Mouse (Mus musculus) hematopoietic multipotent progenitor cell, adult 10-12 weeks (in vitro differentiated cells): Measurements from ENCODE around the gene Akirin1. TPM values are rescaled to one million over a fixed set of nuclear protein-coding genes. Genes with fewer than 3 reads are reported as not detected.

ENCODE experiments used
- polyA plus RNA-seq: library from polyadenylated mRNA; stranded (reverse); fragments of >175 nt; gene quantifications from 2 replicates; pipeline ENCODE4 v1.2.3, GENCODE M21; 2012; ENCODE audit warnings: low replicate concordance

Gene Akirin1
- polyA plus RNA-seq = 199 and 570 TPM in 2 replicates

DNA sequence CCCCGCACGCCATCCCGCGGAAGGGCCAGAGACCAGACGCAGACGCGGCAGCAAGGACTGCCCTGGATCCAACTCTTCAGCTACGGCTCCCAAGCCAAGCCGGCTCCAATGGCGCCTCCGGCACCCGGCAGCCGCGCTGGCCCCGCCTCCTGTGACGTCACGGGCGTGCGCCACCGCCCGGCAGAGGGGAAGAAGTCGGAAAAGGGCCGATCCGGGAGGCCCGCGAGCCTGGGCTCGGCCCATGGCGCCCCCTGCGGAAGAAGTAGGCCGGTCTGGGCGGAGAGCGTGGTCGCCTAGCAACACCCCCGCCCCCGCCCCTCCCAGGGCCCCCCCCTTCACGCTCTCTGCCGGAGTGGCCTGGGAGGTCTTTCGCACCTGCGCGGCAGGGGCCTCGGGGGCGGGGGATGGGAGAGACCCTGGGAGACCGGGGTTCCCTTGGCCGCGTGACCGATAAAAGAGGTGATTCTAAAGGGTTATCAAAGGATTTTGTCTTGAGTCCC, at the start of gene Akirin1:
Gene Akirin1 (minus strand): TSS at position 194 of the 500 bp plus-strand sequence.

DNA sequence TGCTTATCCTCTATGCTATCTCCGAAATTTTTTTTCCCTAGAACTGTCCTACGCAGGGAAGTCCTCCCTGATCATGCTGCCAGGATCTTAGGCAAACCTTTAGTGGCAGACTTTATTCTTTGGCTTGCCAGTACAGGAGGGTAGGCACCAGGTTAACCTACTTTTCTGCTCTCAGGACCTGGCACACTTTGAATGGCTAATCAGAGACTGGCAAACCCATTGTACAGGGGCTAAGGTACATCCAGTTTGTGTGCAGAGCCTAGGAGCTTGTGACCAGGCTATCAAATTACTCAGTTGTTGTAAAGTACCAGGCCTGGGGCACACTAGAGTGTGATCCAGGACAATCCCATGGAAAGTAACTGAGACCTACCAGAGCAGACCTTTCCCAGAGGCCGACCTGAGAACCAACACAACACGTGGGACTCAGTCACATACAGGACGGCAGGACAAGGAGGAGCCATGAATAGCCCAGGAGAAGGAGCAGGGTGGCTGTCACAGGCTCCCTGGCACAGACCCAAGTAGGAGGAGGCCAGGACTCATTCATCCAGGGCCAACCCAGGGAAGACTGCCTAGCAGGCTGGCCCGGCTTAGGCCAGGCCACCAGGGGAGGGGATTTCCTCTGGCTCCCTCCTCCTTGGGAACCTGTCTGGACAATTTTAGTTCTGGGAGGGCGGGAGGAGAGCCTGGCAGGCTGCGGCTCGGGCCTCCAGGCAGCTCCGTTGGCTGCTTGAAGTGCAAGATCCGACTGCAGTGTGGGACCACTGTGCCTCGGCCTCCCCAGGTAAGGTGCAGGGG, 37.2 kb upstream of the Akirin1 start, which contains the start of gene Rhbdl2:
Gene Rhbdl2 (plus strand): TSS at position 684 of the 795 bp plus-strand sequence.

GRCm38 (mm10) chr4:123717574-123718433, 32.3 kb downstream of the Akirin1 start, which contains the start of gene Ndufs5:
Ndufs5 (minus strand) TSS chr4:123718202.

Other genes starting within 250 kb of the Akirin1 start
- 241 and 250 TPM in 2 replicates for gene Macf1, start 66.0 kb downstream of the Akirin1 start, polyA plus RNA-seq
- 29.4 and 51.7 TPM in 2 replicates for gene Ndufs5, start 32.1 kb downstream of the Akirin1 start, polyA plus RNA-seq
- 0.19 TPM in 1 of 2 replicates, not detected in the other for gene Rhbdl2, start 37.5 kb upstream of the Akirin1 start, polyA plus RNA-seq
- gene 4933427I04Rik, start 109.3 kb upstream of the Akirin1 start, polyA plus RNA-seq = not detected in 2 replicates
- 2.0 and 22.0 TPM in 2 replicates for gene Mycbp, start 154.5 kb upstream of the Akirin1 start, polyA plus RNA-seq
- gene Rragc, start 167.1 kb upstream of the Akirin1 start, polyA plus RNA-seq = 14.5 and 22.7 TPM in 2 replicates
- 0.33 TPM in 1 of 2 replicates, not detected in the other for gene 4930535I16Rik, start 167.7 kb upstream of the Akirin1 start, polyA plus RNA-seq